ENCODE assay signal across 15 mouse cellular contexts in the genomic region with DNA sequence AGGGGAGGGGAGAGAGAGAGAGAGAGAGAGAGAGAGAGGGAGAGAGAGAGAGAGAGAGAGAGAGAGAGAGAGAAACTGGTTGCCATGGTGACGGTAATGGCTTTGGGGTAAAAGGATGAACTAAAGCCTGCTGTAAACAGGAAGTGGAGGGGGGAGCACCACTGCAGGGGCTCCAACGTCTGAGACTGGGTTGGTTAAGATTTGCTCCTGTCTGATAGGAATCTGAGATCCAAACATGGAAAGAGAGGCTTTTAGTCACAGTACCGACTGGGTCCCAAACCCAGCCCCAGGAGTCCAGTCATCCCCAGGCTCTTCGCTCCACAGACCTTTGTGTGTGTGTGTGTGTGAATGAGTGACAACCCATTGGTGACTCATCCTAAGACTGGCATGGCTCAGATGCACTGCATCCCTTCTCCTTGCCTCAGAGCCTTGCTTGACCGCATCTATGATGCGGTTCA. TPM values are rescaled to one million over a fixed set of nuclear protein-coding genes. Genes with fewer than 3 reads are reported as not detected.
DNase-seq lines count a peak whose midpoint lies in the region.
"Had no signal": no experiment of that assay in that cellular context is flagged by ENCODE, and none has a peak within 500 bp of the region (broad histone marks: within the 10 kb centered on the region; RNA-seq: fewer than 3 reads in every experiment).

No protein-coding gene starts in this region.

- no peaks in the 10 kb centered on the region; the same call in 1 of the 2 replicates for H3K27me3 ChIP-seq in splenic B cell, adult 2 months (ENCODE audit: control insufficient read depth, insufficient read depth, low read length, poor library complexity, severe bottlenecking)

- H3K36me3 ChIP-seq in splenic B cell, adult 2 months (ENCODE audit: control insufficient read depth, insufficient read depth, low read length, poor library complexity, severe bottlenecking) = peaks cover 6% of the 10 kb centered on the region

- intact Hi-C loops in heart, postnatal 36 days (cut with DNase I) = no loop called here

- peak; percentile 53 for DNase-seq in lung, postnatal 10 days
- DNase-seq in lung, adult 18-20 months = no peak
- DNase-seq in CD4-positive, CD25-positive, alpha-beta regulatory T cell, adult 2 months (ENCODE audit: low read depth, low spot score) = peak; percentile 77
- peak; percentile 47 for DNase-seq in brain, adult 2 months (ENCODE audit: low read depth, low spot score)
- DNase-seq in splenic B cell, adult 2 months (ENCODE audit: low read depth, low spot score) = peak; percentile 47
- DNase-seq in frontal cortex, postnatal 25 days (ENCODE audit: low spot score in 2 of 2) = no peak
- DNase-seq in heart, postnatal 36 days = no peak
- no peak for DNase-seq in adrenal gland, postnatal 4 days (ENCODE audit: low spot score in 2 of 2)
- DNase-seq: adrenal gland, adult 8-10 months; cerebellum, adult 2 months; embryo, embryonic 11 days; left cerebral cortex, postnatal 4 days; right cerebral cortex, postnatal 25 days had no signal

RNA-seq across cellular contexts. Expression of gene Baiap3, which starts 1.7 kb away (rescaled TPM):
- under 1 TPM; 0.42 to 0.43 TPM for total RNA-seq in heart, postnatal 36 days (2021)
- 10 to 100 TPM; 24.4 to 30.7 TPM for total RNA-seq in adrenal gland, postnatal 4 days (2021)

RNA-seq across cellular contexts. Expression of gene Ube2i, which starts 16.6 kb away (rescaled TPM):
- total RNA-seq in heart, postnatal 36 days (2021) = 10 to 100 TPM; 84.3 to 95.1 TPM
- 100 to 1,000 TPM; 371 to 391 TPM for total RNA-seq in adrenal gland, postnatal 4 days (2021)

RNA-seq across cellular contexts. Expression of gene Tsr3, which starts 17.9 kb away (rescaled TPM):
- total RNA-seq in heart, postnatal 36 days (2021) = 10 to 100 TPM in 1 of 2 experiments, 1 to 10 TPM in 1; 8.6 to 11.0 TPM
- 10 to 100 TPM; 35.6 to 36.5 TPM for total RNA-seq in adrenal gland, postnatal 4 days (2021)

RNA-seq across cellular contexts. Expression of gene Gnptg, which starts 17.9 kb away (rescaled TPM):
- total RNA-seq in heart, postnatal 36 days (2021) = 10 to 100 TPM; 13.9 TPM
- 10 to 100 TPM; 39.0 to 40.6 TPM for total RNA-seq in adrenal gland, postnatal 4 days (2021)

RNA-seq across cellular contexts. Expression of gene Prss34, which starts 40.4 kb away (rescaled TPM):
- total RNA-seq in heart, postnatal 36 days (2021) = under 1 TPM; 0.22 to 0.25 TPM
- 1 to 10 TPM; 2.4 to 4.6 TPM for total RNA-seq in adrenal gland, postnatal 4 days (2021)
- total RNA-seq: ES-E14; layer of hippocampus, adult 18-20 months had no signal

Comparison
In these comparisons a context has a peak if more than half of its experiments do, and no peak if none do; other contexts are left out.
1. DNase-seq: peak in lung, postnatal 10 days (single experiment), CD4-positive, CD25-positive, alpha-beta regulatory T cell, adult 2 months (single experiment), brain, adult 2 months (single experiment) and splenic B cell, adult 2 months (single experiment); none in lung, adult 18-20 months (0 of 2), frontal cortex, postnatal 25 days (0 of 2), heart, postnatal 36 days (0 of 2) and adrenal gland, postnatal 4 days (0 of 2).
2. RNA of gene Baiap3, which starts 1.7 kb away (total RNA-seq): 24.4 to 30.7 TPM in adrenal gland, postnatal 4 days; 0.42 to 0.43 TPM in heart, postnatal 36 days; every median in the first group is over 10 times any median in the second.